Mouse (Mus musculus) heart, embryonic 16.5 days (tissue): Measurements from ENCODE around the gene Prf1. TPM values are rescaled to one million over a fixed set of nuclear protein-coding genes. Genes with fewer than 3 reads are reported as not detected.

Experiments
- polyA plus RNA-seq: library from polyadenylated mRNA; unstranded; fragments of >200 nt; fragmentation: Nextera tagmentation; extraction: Ambion mirVana; gene quantifications from 2 replicates; pipeline ENCODE4 v1.2.1, GENCODE M21; 2015

The Prf1 gene
- polyA plus RNA-seq, 1 experiment from 2014 or later = 0.13 TPM

Other genes starting within 250 kb of the Prf1 start
- gene Pcbd1, start 208.5 kb upstream of the Prf1 start, polyA plus RNA-seq = 53.5 and 60.1 TPM in 2 replicates
- 35.5 and 41.1 TPM in 2 replicates for gene Sgpl1, start 150.1 kb upstream of the Prf1 start, polyA plus RNA-seq
- 34.0 and 89.2 TPM in 2 replicates for gene Tbata, start 125.9 kb upstream of the Prf1 start, polyA plus RNA-seq
- gene Adamts14, start 24.4 kb upstream of the Prf1 start, polyA plus RNA-seq = 1.8 TPM in 2 replicates
- gene Pald1, start 85.7 kb downstream of the Prf1 start, polyA plus RNA-seq = 21.0 and 28.4 TPM in 2 replicates
- 0.14 TPM in 1 of 2 replicates, not detected in the other for gene Nodal, start 120.1 kb downstream of the Prf1 start, polyA plus RNA-seq
- gene Eif4ebp2, start 154.8 kb downstream of the Prf1 start, polyA plus RNA-seq = 43.1 and 52.7 TPM in 2 replicates
- 12.9 and 13.4 TPM in 2 replicates for gene Lrrc20, start 178.0 kb downstream of the Prf1 start, polyA plus RNA-seq